Mouse (Mus musculus) hindbrain, embryonic 12.5 days (tissue): ENCODE results near the gene Ankrd13d. TPM values are rescaled to one million over a fixed set of nuclear protein-coding genes. Genes with fewer than 3 reads are reported as not detected.
A peak's percentile ranks its signal among the peaks of the same experiment; 100 is the strongest.

Experiments
- ATAC-seq: fragments of 200-750 bp; cut with Nextera tagmentation; 2 replicates; pipeline ENCODE4 v1.8.0; 2017; ENCODE audit warnings: moderate TSS enrichment; ENCODE audit not compliant: low FRiP score
- H3K27ac ChIP-seq: fragments of 300-500 bp; sonication (generic); 2 replicates; pipeline ENCODE4 v1.5.1; 2016; ENCODE audit warnings: mild to moderate bottlenecking
- H3K27me3 ChIP-seq: fragments of 300-500 bp; sonication (generic); 2 replicates; pipeline ENCODE4 v1.6.1; 2016; ENCODE audit warnings: mild to moderate bottlenecking
- H3K36me3 ChIP-seq: fragments of 300-500 bp; sonication (generic); 2 replicates; pipeline ENCODE4 v1.6.1; 2016; ENCODE audit warnings: mild to moderate bottlenecking
- H3K4me1 ChIP-seq: fragments of 300-500 bp; sonication (generic); 2 replicates; pipeline ENCODE4 v1.6.1; 2016
- H3K4me2 ChIP-seq: fragments of 300-500 bp; sonication (generic); replicated peaks from 2 replicates; pipeline ENCODE4 v1.6.1; 2016; ENCODE audit warnings: mild to moderate bottlenecking
- H3K4me3 ChIP-seq: fragments of 300-500 bp; sonication (generic); 2 replicates; pipeline ENCODE4 v1.5.1; 2016; ENCODE audit warnings: mild to moderate bottlenecking
- H3K9ac ChIP-seq: fragments of 300-500 bp; sonication (generic); 2 replicates; pipeline ENCODE4 v1.6.1; 2016; ENCODE audit warnings: mild to moderate bottlenecking, moderate library complexity
- H3K9me3 ChIP-seq: fragments of 300-500 bp; sonication (generic); replicated peaks from 2 replicates; pipeline ENCODE4 v1.6.1; 2016; ENCODE audit warnings: mild to moderate bottlenecking
- WGBS: fragments of 180-500 bp; shearing (Covaris S2); methylation state at CpG from one replicate; pipeline ENCODE4 v1.1.7; 2016; 5-methylcytosine and 5-hydroxymethylcytosine counted together
- polyA plus RNA-seq: library from polyadenylated mRNA; unstranded; fragments of >200 nt; fragmentation: Nextera tagmentation; extraction: Ambion mirVana; gene quantifications from 2 replicates; pipeline ENCODE4 v1.2.1, GENCODE M21; 2016

The Ankrd13d gene
- polyA plus RNA-seq, 1 experiment from 2014 or later: 22.1 TPM

GRCm38 (mm10) chr19:4300271-4300704 is 17.4 kb upstream of the Ankrd13d start:
- H3K36me3 ChIP-seq: no peaks in the 10 kb centered on the region
- no peaks in the 10 kb centered on the region for H3K27me3 ChIP-seq
- H3K9ac ChIP-seq: 0 out of 2 replicates have a peak overlapping the region, but pooled peaks have one; percentile 23
- H3K4me2 ChIP-seq: no peak overlapping the region
- no peak for ATAC-seq
- no peaks in the 10 kb centered on the region for H3K9me3 ChIP-seq
- H3K4me1 ChIP-seq: peaks cover 56% of the 10 kb centered on the region
- no peak overlapping the region for H3K27ac ChIP-seq
- H3K4me3 ChIP-seq: no peak overlapping the region
- 57% methylated on average over 7 of the region's 7 CpGs for WGBS

- no peaks in the 10 kb centered on the region for H3K9me3 ChIP-seq
- peaks cover 50% of the 10 kb centered on the region for H3K4me1 ChIP-seq
- H3K27ac ChIP-seq: no peak overlapping the region
- H3K4me3 ChIP-seq: no peak overlapping the region
- H3K9ac ChIP-seq: 0 out of 2 replicates have a peak overlapping the region, but pooled peaks have one; percentile 23
- WGBS: 87% methylated on average over 6 of the region's 6 CpGs
- H3K27me3 ChIP-seq: no peaks in the 10 kb centered on the region
- no peak overlapping the region for H3K4me2 ChIP-seq
- no peaks in the 10 kb centered on the region for H3K36me3 ChIP-seq
- no peak for ATAC-seq
These were observed 16.8 kb upstream of the Ankrd13d start for GRCm38 (mm10) chr19:4299574-4300270.

GRCm38 (mm10) chr19:4299126-4299525 is 16.2 kb upstream of the Ankrd13d start:
- Histone ChIP-seq H3K4me3 (no peak overlapping the region), H3K27ac (no peak overlapping the region), H3K9ac (no peak overlapping the region), H3K4me1 (peaks cover 47% of the 10 kb centered on the region), H3K9me3 (no peaks in the 10 kb centered on the region), H3K27me3 (no peaks in the 10 kb centered on the region), H3K36me3 (no peaks in the 10 kb centered on the region), H3K4me2 (no peak overlapping the region)
- WGBS: 92% methylated on average over 7 of the region's 7 CpGs
- ATAC-seq: no peak

- Histone ChIP-seq H3K36me3 (no peaks in the 10 kb centered on the region), H3K4me2 (no peak overlapping the region), H3K4me1 (peaks cover 41% of the 10 kb centered on the region), H3K4me3 (no peak overlapping the region), H3K9ac (no peak overlapping the region), H3K9me3 (no peaks in the 10 kb centered on the region), H3K27ac (no peak overlapping the region), H3K27me3 (no peaks in the 10 kb centered on the region)
- no peak for ATAC-seq
- 92% methylated on average over 17 of the region's 17 CpGs for WGBS
These were observed 15.6 kb upstream of the Ankrd13d start for GRCm38 (mm10) chr19:4298322-4299121.

GRCm38 (mm10) chr19:4297851-4298250 is 14.9 kb upstream of the Ankrd13d start:
- Histone ChIP-seq H3K36me3 (peaks cover 3% of the 10 kb centered on the region; the same call in 1 of the 2 replicates), H3K4me3 (no peak overlapping the region), H3K4me1 (peaks cover 35% of the 10 kb centered on the region), H3K9me3 (no peaks in the 10 kb centered on the region), H3K9ac (no peak overlapping the region), H3K27ac (no peak overlapping the region), H3K4me2 (no peak overlapping the region), H3K27me3 (no peaks in the 10 kb centered on the region)
- ATAC-seq: no peak
- WGBS: 88% methylated on average over 5 of the region's 5 CpGs

- Histone ChIP-seq H3K4me3 (no peak overlapping the region), H3K36me3 (peaks cover 16% of the 10 kb centered on the region), H3K9me3 (no peaks in the 10 kb centered on the region), H3K4me1 (peaks cover 22% of the 10 kb centered on the region), H3K27me3 (no peaks in the 10 kb centered on the region), H3K27ac (no peak overlapping the region), H3K4me2 (no peak overlapping the region), H3K9ac (no peak overlapping the region)
- WGBS: 87% methylated on average over 2 of the region's 2 CpGs
- no peak for ATAC-seq
These were observed 13.7 kb upstream of the Ankrd13d start for GRCm38 (mm10) chr19:4296611-4297010.

GRCm38 (mm10) chr19:4295391-4295790 is 12.5 kb upstream of the Ankrd13d start:
- no peak for ATAC-seq
- Histone ChIP-seq H3K36me3 (peaks cover 28% of the 10 kb centered on the region), H3K27me3 (no peaks in the 10 kb centered on the region), H3K9ac (no peak overlapping the region), H3K27ac (no peak overlapping the region), H3K4me3 (no peak overlapping the region), H3K4me1 (peaks cover 10% of the 10 kb centered on the region), H3K4me2 (no peak overlapping the region), H3K9me3 (no peaks in the 10 kb centered on the region)
- WGBS: 91% methylated on average over 4 of the region's 4 CpGs

GRCm38 (mm10) chr19:4294381-4295097 is 11.6 kb upstream of the Ankrd13d start:
- WGBS: 75% methylated on average over 14 of the region's 14 CpGs

GRCm38 (mm10) chr19:4291161-4291560 is 8.2 kb upstream of the Ankrd13d start:
- no peaks in the 10 kb centered on the region for H3K27me3 ChIP-seq
- no peak overlapping the region for H3K4me3 ChIP-seq
- ATAC-seq: no peak
- H3K36me3 ChIP-seq: peaks cover 70% of the 10 kb centered on the region
- peaks cover 3% of the 10 kb centered on the region; the same call in 1 of the 2 replicates for H3K4me1 ChIP-seq
- H3K27ac ChIP-seq: no peak overlapping the region
- WGBS: 90% methylated on average over 11 of the region's 11 CpGs
- H3K9me3 ChIP-seq: no peaks in the 10 kb centered on the region
- no peak overlapping the region for H3K4me2 ChIP-seq
- peak overlapping the region; percentile 41; the same call in 1 of the 2 replicates for H3K9ac ChIP-seq

More at GRCm38 (mm10) chr19:4294381-4295097, 11.6 kb upstream of the Ankrd13d start:
- no peaks in the 10 kb centered on the region for H3K27me3 ChIP-seq
- no peak overlapping the region for H3K4me3 ChIP-seq
- peaks cover 3% of the 10 kb centered on the region; the same call in 1 of the 2 replicates for H3K4me1 ChIP-seq
- H3K9ac ChIP-seq: no peak overlapping the region
- ATAC-seq: no peak
- H3K9me3 ChIP-seq: no peaks in the 10 kb centered on the region
- H3K27ac ChIP-seq: no peak overlapping the region
- no peak overlapping the region for H3K4me2 ChIP-seq
- peaks cover 37% of the 10 kb centered on the region for H3K36me3 ChIP-seq

GRCm38 (mm10) chr19:4290749-4291148 is 7.8 kb upstream of the Ankrd13d start:
- Histone ChIP-seq H3K4me3 (no peak overlapping the region), H3K4me1 (peaks cover 3% of the 10 kb centered on the region; the same call in 1 of the 2 replicates), H3K9ac (no peak overlapping the region), H3K27me3 (no peaks in the 10 kb centered on the region), H3K4me2 (no peak overlapping the region), H3K27ac (no peak overlapping the region), H3K9me3 (no peaks in the 10 kb centered on the region), H3K36me3 (peaks cover 74% of the 10 kb centered on the region)
- WGBS: 64% methylated on average over 15 of the region's 15 CpGs
- ATAC-seq: peak; percentile 27; the same call in 1 of the 2 replicates

- WGBS: 47% methylated on average over 7 of the region's 7 CpGs
- peaks cover 6% of the 10 kb centered on the region; the same call in 1 of the 2 replicates for H3K27me3 ChIP-seq
- peaks cover 16% of the 10 kb centered on the region for H3K4me1 ChIP-seq
- peak overlapping the region; percentile 60 for H3K4me3 ChIP-seq
- no peak overlapping the region for H3K9ac ChIP-seq
- ATAC-seq: no peak
- H3K4me2 ChIP-seq: peak overlapping the region; percentile 76
- H3K36me3 ChIP-seq: peaks cover 42% of the 10 kb centered on the region
- no peak overlapping the region for H3K27ac ChIP-seq
- 0 out of 2 replicates have a peak, but pooled peaks cover 5% of the 10 kb centered on the region for H3K9me3 ChIP-seq
These were observed 716 bp upstream of the Ankrd13d start for GRCm38 (mm10) chr19:4283653-4284052.

GRCm38 (mm10) chr19:4280425-4280824 is 2.5 kb downstream of the Ankrd13d start:
- no peak overlapping the region for H3K4me3 ChIP-seq

More at GRCm38 (mm10) chr19:4280425-4280824, 2.5 kb downstream of the Ankrd13d start:
- Histone ChIP-seq H3K9ac (no peak overlapping the region), H3K27me3 (peaks cover 6% of the 10 kb centered on the region; the same call in 1 of the 2 replicates), H3K27ac (no peak overlapping the region), H3K4me1 (peaks cover 16% of the 10 kb centered on the region), H3K9me3 (0 out of 2 replicates have a peak, but pooled peaks cover 9% of the 10 kb centered on the region), H3K36me3 (peaks cover 10% of the 10 kb centered on the region), H3K4me2 (no peak overlapping the region)
- no peak for ATAC-seq
- 97% methylated on average over 9 of the region's 9 CpGs for WGBS
